Mouse (Mus musculus): ENCODE measurements at regions not wholly inside any gene's neighbourhood (a gene's known extent, or its start where the extent isn't known, plus 50 kb on each side); places are given as distances from the start of the nearest gene placed in this dataset.
A peak's percentile ranks its signal among the peaks of the same experiment; 100 is the strongest.

- ChIA-PET CTCF (interaction anchor here (1.4 to 1.5 kb wide), 2 partner anchors 9 kb away, joined by 4 to 6 read pairs; no protein-coding TSS in a partner anchor), POLR2A (no interaction called here)
- in situ Hi-C loops (cut with MboI; ENCODE audit: low pct_unique_long_range_greater_than_20kb): no loop called here
- no peak for DNase-seq (ENCODE audit: low read depth, low spot score)
- peak; percentile 26 for ATAC-seq
- H3K27me3 ChIP-seq: peaks cover 23% of the 10 kb centered on the region
- TF ChIP-seq CTCF (IDR thresholded peaks at IDR 0.05): no peak
Observed at GRCm38 (mm10) chr1:19951680-19952248, 666.1 kb downstream of the Pkhd1 start.

GRCm38 (mm10) chr1:19973364-19973763, 644.5 kb downstream of the Pkhd1 start:
- DNase-seq (ENCODE audit: low read depth, low spot score) (no peak), ATAC-seq (peak; percentile 3)
- POLR2A ChIA-PET: no interaction called here
- CTCF ChIA-PET: no interaction called here
- no peaks in the 10 kb centered on the region for H3K27me3 ChIP-seq
- in situ Hi-C loops (cut with MboI; ENCODE audit: low pct_unique_long_range_greater_than_20kb): loop anchor here (5.0 kb wide), 1 partner anchor 766 kb away; the partner anchor contains the start of gene Tfap2b
- peak; percentile 49 for TF ChIP-seq CTCF (IDR thresholded peaks at IDR 0.05)

- DNase-seq (ENCODE audit: low read depth, low spot score) (peak; percentile 25), ATAC-seq (peak; percentile 95)
- no peak for TF ChIP-seq CTCF (IDR thresholded peaks at IDR 0.05)
- ChIA-PET POLR2A (no interaction called here), CTCF (no interaction called here)
- no peaks in the 10 kb centered on the region for H3K27me3 ChIP-seq
- in situ Hi-C loops (cut with MboI; ENCODE audit: low pct_unique_long_range_greater_than_20kb): loop anchor here (5.0 kb wide), 1 partner anchor 767 kb away; the partner anchor contains the start of gene Tfap2b
Observed at GRCm38 (mm10) chr1:19973981-19974380, 643.9 kb downstream of the Pkhd1 start.

- H3K27me3 ChIP-seq: no peaks in the 10 kb centered on the region
- TF ChIP-seq CTCF (IDR thresholded peaks at IDR 0.05): no peak
- in situ Hi-C loops (cut with MboI; ENCODE audit: low pct_unique_long_range_greater_than_20kb): no loop called here
- ChIA-PET CTCF (no interaction called here), POLR2A (no interaction called here)
- DNase-seq (ENCODE audit: low read depth, low spot score) (no peak), ATAC-seq (no peak)
Observed at GRCm38 (mm10) chr1:19975436-19975835, 642.4 kb downstream of the Pkhd1 start.

GRCm38 (mm10) chr1:19981189-19981588, 636.7 kb downstream of the Pkhd1 start:
- H3K27me3 ChIP-seq: no peaks in the 10 kb centered on the region
- no peak for DNase-seq (ENCODE audit: low read depth, low spot score)
- POLR2A ChIA-PET: no interaction called here
- no peak for TF ChIP-seq CTCF (IDR thresholded peaks at IDR 0.05)
- CTCF ChIA-PET: no interaction called here
- ATAC-seq: no peak
- in situ Hi-C loops (cut with MboI; ENCODE audit: low pct_unique_long_range_greater_than_20kb): no loop called here

GRCm38 (mm10) chr1:19982791-19983190, 635.1 kb downstream of the Pkhd1 start:
- no peak for ATAC-seq
- CTCF ChIA-PET: interaction anchor here (1.0 kb wide), 1 partner anchor 81 kb away, joined by 3 read pairs; no protein-coding TSS in a partner anchor

GRCm38 (mm10) chr1:19983504-19983903, 634.4 kb downstream of the Pkhd1 start:
- DNase-seq (ENCODE audit: low read depth, low spot score): no peak
- ChIA-PET CTCF (interaction anchor here (1.7 kb wide), 1 partner anchor 864 kb away, joined by 3 read pairs; no protein-coding TSS in a partner anchor), POLR2A (no interaction called here)
- ATAC-seq: no peak
- no peak for TF ChIP-seq CTCF (IDR thresholded peaks at IDR 0.05)
- in situ Hi-C loops (cut with MboI; ENCODE audit: low pct_unique_long_range_greater_than_20kb): no loop called here
- H3K27me3 ChIP-seq: no peaks in the 10 kb centered on the region

More at GRCm38 (mm10) chr1:19982791-19983190, 635.1 kb downstream of the Pkhd1 start:
- H3K27me3 ChIP-seq: no peaks in the 10 kb centered on the region
- POLR2A ChIA-PET: no interaction called here
- no peak for DNase-seq (ENCODE audit: low read depth, low spot score)
- no peak for TF ChIP-seq CTCF (IDR thresholded peaks at IDR 0.05)
- in situ Hi-C loops (cut with MboI; ENCODE audit: low pct_unique_long_range_greater_than_20kb): no loop called here

GRCm38 (mm10) chr1:19989921-19990320, 627.9 kb downstream of the Pkhd1 start:
- H3K27me3 ChIP-seq: no peaks in the 10 kb centered on the region
- DNase-seq (ENCODE audit: low read depth, low spot score) (no peak), ATAC-seq (no peak)
- TF ChIP-seq CTCF (IDR thresholded peaks at IDR 0.05): no peak
- ChIA-PET POLR2A (no interaction called here), CTCF (interaction anchor here (0.7 kb wide), 1 partner anchor 10 kb away, joined by 3 read pairs; no protein-coding TSS in a partner anchor)
- in situ Hi-C loops (cut with MboI; ENCODE audit: low pct_unique_long_range_greater_than_20kb): no loop called here
